In the genomic region with DNA sequence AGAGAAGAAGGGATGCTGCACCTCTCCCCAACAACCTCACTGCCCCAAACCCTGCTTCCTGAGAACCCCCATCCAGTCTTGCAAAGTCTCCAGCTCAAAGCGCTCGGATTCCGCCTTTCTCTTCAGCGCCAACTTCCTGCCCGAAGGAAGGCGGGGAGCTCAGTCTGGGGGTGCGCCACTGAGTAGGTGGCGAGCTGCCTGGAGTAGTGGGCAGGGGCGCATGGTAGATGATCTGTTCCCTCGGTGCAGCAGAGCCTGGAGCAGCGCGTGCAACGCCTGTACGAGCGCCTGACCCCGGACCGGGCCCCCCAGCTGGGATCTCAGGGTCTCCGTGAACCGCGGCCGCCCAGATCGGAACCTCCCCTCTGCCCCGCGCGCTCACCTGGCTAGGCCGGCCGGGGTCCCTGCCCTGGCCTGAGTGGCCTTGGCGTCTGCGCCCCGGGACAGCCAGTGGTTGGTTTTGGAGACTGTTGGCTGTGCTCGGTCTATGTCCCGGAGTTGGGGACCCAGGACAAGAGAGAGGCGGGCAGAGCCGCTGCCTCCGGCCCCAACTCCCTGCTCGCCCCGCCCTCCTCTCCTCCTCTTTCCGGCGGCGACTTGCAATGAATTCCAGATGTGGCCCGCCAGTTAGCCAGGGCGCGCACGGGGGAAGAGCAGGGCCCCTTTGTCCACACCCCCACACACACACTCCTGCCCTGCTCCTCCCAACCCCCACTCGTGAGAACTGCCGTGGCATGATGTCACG, we compare ENCODE assay signal across 8 mouse cellular contexts. TPM values are rescaled to one million over a fixed set of nuclear protein-coding genes. Genes with fewer than 3 reads are reported as not detected.
DNase-seq lines count a peak whose midpoint lies in the region; ATAC-seq and TF ChIP-seq lines count a peak whose summit lies in the region.

S1pr2 (minus strand) TSS at position 566 of the 745 bp plus-strand sequence.

- ATAC-seq in forebrain, embryonic 14.5 days = peak; percentile 77
- peak; percentile 74 for ATAC-seq in lung, embryonic 14.5 days (ENCODE audit: insufficient read depth)
- peak; percentile 65 for ATAC-seq in neural tube, embryonic 15.5 days (ENCODE audit: low FRiP score)

- H3K9me3 ChIP-seq in CH12.LX (replicated peaks; ENCODE audit: low read length) = no peaks in the 10 kb centered on the region
- no peaks in the 10 kb centered on the region for H3K9me3 ChIP-seq in forebrain, embryonic 14.5 days (replicated peaks; ENCODE audit: control insufficient read depth, low read length)
- no peaks in the 10 kb centered on the region for H3K9me3 ChIP-seq in lung, embryonic 14.5 days (ENCODE audit: low read depth, low read length)
- no peaks in the 10 kb centered on the region for H3K9me3 ChIP-seq in neural tube, embryonic 15.5 days (replicated peaks)

- in situ Hi-C loops in CH12.LX (cut with MboI; ENCODE audit: low pct_ligation_motif_present, low pct_unique_long_range_greater_than_20kb, low sequenced_read_pairs) = no loop called here

- no peak for TF ChIP-seq RAD21 in CH12.LX (IDR thresholded peaks at IDR 0.05; ENCODE audit: low read depth, low read length)

- H3K9ac ChIP-seq in CH12.LX (ENCODE audit: insufficient read depth, low read depth) = peak within 1 kb of the TSS; percentile 58
- H3K9ac ChIP-seq in forebrain, embryonic 14.5 days (ENCODE audit: low read length) = peak within 1 kb of the TSS; percentile 76
- peak within 1 kb of the TSS; percentile 91 for H3K9ac ChIP-seq in lung, embryonic 14.5 days
- peak within 1 kb of the TSS; percentile 85 for H3K9ac ChIP-seq in neural tube, embryonic 15.5 days (replicated peaks)

- peak within 1 kb of the TSS; percentile 74 to 79 (median 77) for H3K4me3 ChIP-seq in CH12.LX (replicated peaks in 1 of 3; ENCODE audit: low read depth in 2 of 3, low read length in 2 of 3, poor library complexity in 1 of 3)
- peak within 1 kb of the TSS; percentile 88 for H3K4me3 ChIP-seq in bone marrow, adult 2 months (replicated peaks; ENCODE audit: control insufficient read depth, low read depth, low read length)
- peak within 1 kb of the TSS; percentile 70 for H3K4me3 ChIP-seq in forebrain, embryonic 14.5 days (ENCODE audit: low read depth, low read length)
- peak within 1 kb of the TSS; percentile 95 for H3K4me3 ChIP-seq in lung, embryonic 14.5 days (ENCODE audit: low read depth, low read length)
- H3K4me3 ChIP-seq in neural tube, embryonic 15.5 days (replicated peaks) = peak within 1 kb of the TSS; percentile 80

- H3K27ac ChIP-seq in CH12.LX (ENCODE audit: insufficient read depth, low read depth) = no peak within 1 kb of the TSS
- no peak within 1 kb of the TSS for H3K27ac ChIP-seq in bone marrow, adult 2 months (ENCODE audit: control insufficient read depth, insufficient read depth, low read depth, low read length, poor library complexity)
- no peak within 1 kb of the TSS for H3K27ac ChIP-seq in forebrain, embryonic 14.5 days (ENCODE audit: low read depth, low read length)
- H3K27ac ChIP-seq in lung, embryonic 14.5 days (ENCODE audit: low read depth) = peak within 1 kb of the TSS; percentile 98
- peak within 1 kb of the TSS; percentile 80 for H3K27ac ChIP-seq in neural tube, embryonic 15.5 days (replicated peaks)

- TF ChIP-seq CTCF in CH12.LX (conservative IDR thresholded peaks at IDR 0.05 in 1 of 2, IDR thresholded peaks at IDR 0.05 in 1 of 2; ENCODE audit: low read depth in 2 of 2, low read length in 2 of 2) = no peak
- no peak for TF ChIP-seq CTCF in bone marrow, adult 2 months (IDR thresholded peaks at IDR 0.05; ENCODE audit: control insufficient read depth, insufficient read depth, low read length)
- 0 out of 2 replicates have a peak, but pooled peaks have one; percentile 11 for TF ChIP-seq CTCF in lung, embryonic 14.5 days (IDR thresholded peaks at IDR 0.05; ENCODE audit: low read depth)

- dilution Hi-C loops in CH12.LX (cut with MboI; ENCODE audit: extremely low pct_ligation_motif_present, extremely low pct_unique_long_range_greater_than_20kb, low sequenced_read_pairs) = no loop called here

- intact Hi-C loops in heart, postnatal 10 days (cut with DNase I) = no loop called here

- TF ChIP-seq EP300 in CH12.LX (IDR thresholded peaks at IDR 0.05; ENCODE audit: low read length) = peak; percentile 26; the same call in 1 of the 2 replicates

- H3K27me3 ChIP-seq in CH12.LX (replicated peaks) = peaks cover 2% of the 10 kb centered on the region
- no peaks in the 10 kb centered on the region for H3K27me3 ChIP-seq in forebrain, embryonic 14.5 days (replicated peaks; ENCODE audit: control insufficient read depth, insufficient read depth, low read length)
- no peaks in the 10 kb centered on the region for H3K27me3 ChIP-seq in lung, embryonic 14.5 days (ENCODE audit: insufficient read depth, low read length)
- H3K27me3 ChIP-seq in neural tube, embryonic 15.5 days (replicated peaks) = no peaks in the 10 kb centered on the region

- H3K4me1 ChIP-seq in CH12.LX (ENCODE audit: control insufficient read depth in 1 of 2, insufficient read depth in 2 of 2) = peaks cover 16 to 37% of the 10 kb centered on the region in 2 experiments
- H3K4me1 ChIP-seq in bone marrow, adult 2 months (ENCODE audit: control insufficient read depth, insufficient read depth, low read length) = no peaks in the 10 kb centered on the region; the same call in 1 of the 2 replicates
- H3K4me1 ChIP-seq in forebrain, embryonic 14.5 days (ENCODE audit: control insufficient read depth, insufficient read depth, low read length) = peaks cover 10% of the 10 kb centered on the region
- peaks cover 33% of the 10 kb centered on the region for H3K4me1 ChIP-seq in lung, embryonic 14.5 days (ENCODE audit: insufficient read depth)
- H3K4me1 ChIP-seq in neural tube, embryonic 15.5 days = peaks cover 46% of the 10 kb centered on the region

- peak within 1 kb of the TSS; percentile 89 for H3K4me2 ChIP-seq in CH12.LX (ENCODE audit: insufficient read depth, low read depth, poor library complexity, severe bottlenecking)
- H3K4me2 ChIP-seq in forebrain, embryonic 14.5 days (ENCODE audit: low read length) = peak within 1 kb of the TSS; percentile 97
- peak within 1 kb of the TSS; percentile 88 for H3K4me2 ChIP-seq in lung, embryonic 14.5 days
- H3K4me2 ChIP-seq in neural tube, embryonic 15.5 days = peak within 1 kb of the TSS; percentile 99

- DNase-seq in CH12.LX (ENCODE audit: extremely low read depth) = peak; percentile 60
- peak; percentile 72 for DNase-seq in forebrain, embryonic 14.5 days (ENCODE audit: low spot score)
- peak; percentile 89 to 91 for DNase-seq in heart, postnatal 10 days
- DNase-seq in kidney, postnatal 36 days = peak; percentile 74 to 87
- DNase-seq in lung, embryonic 14.5 days = peak; percentile 95
- peak; percentile 54 to 67 for DNase-seq in thymus, adult 18-20 months

- WGBS in bone marrow, adult 2 months = under 1% methylated on average over 47 of the region's 47 CpGs
- under 1% methylated on average over 43 of the region's 47 CpGs for WGBS in forebrain, embryonic 14.5 days
- under 1% methylated on average over 47 of the region's 47 CpGs for WGBS in lung, embryonic 14.5 days
- WGBS in neural tube, embryonic 15.5 days = under 1% methylated on average over 42 of the region's 47 CpGs

- no peaks in the 10 kb centered on the region for H3K79me2 ChIP-seq in CH12.LX (replicated peaks; ENCODE audit: control insufficient read depth, extremely low read depth, insufficient read depth, poor library complexity, severe bottlenecking)

- peak; percentile 41; the same call in 1 of the 2 replicates for TF ChIP-seq POLR2A in CH12.LX (IDR thresholded peaks at IDR 0.05; ENCODE audit: low read depth, low read length)
- peak; percentile 34; the same call in 1 of the 2 replicates for TF ChIP-seq POLR2A in bone marrow, adult 2 months (IDR thresholded peaks at IDR 0.05; ENCODE audit: borderline replicate concordance, control insufficient read depth, low read depth, low read length)

- H3K36me3 ChIP-seq in CH12.LX (replicated peaks in 1 of 2; ENCODE audit: control insufficient read depth in 1 of 2, insufficient read depth in 1 of 2, low read length in 1 of 2) = peaks cover 0 to 3% of the 10 kb centered on the region in 2 experiments
- no peaks in the 10 kb centered on the region for H3K36me3 ChIP-seq in forebrain, embryonic 14.5 days (ENCODE audit: control insufficient read depth, insufficient read depth, low read length)
- peaks cover under 1% of the 10 kb centered on the region; the same call in 1 of the 2 replicates for H3K36me3 ChIP-seq in lung, embryonic 14.5 days (ENCODE audit: insufficient read depth)
- H3K36me3 ChIP-seq in neural tube, embryonic 15.5 days = no peaks in the 10 kb centered on the region

TF ChIP-seq in CH12.LX, 34 proteins besides CTCF, POLR2A, EP300 and RAD21 (continues in another document):
- TF ChIP-seq ZMIZ1 (IDR thresholded peaks at IDR 0.05; ENCODE audit: low read depth, low read length) = no peak
- 0 out of 2 replicates have a peak, but pooled peaks have one; percentile 13 for TF ChIP-seq MAX (IDR thresholded peaks at IDR 0.05; ENCODE audit: low read length)
- peak; percentile 81 for TF ChIP-seq ETS1 (conservative IDR thresholded peaks at IDR 0.05; ENCODE audit: low read depth, low read length)
- no peak for TF ChIP-seq MYC (IDR thresholded peaks at IDR 0.05; ENCODE audit: low read depth, low read length)
- TF ChIP-seq SMC3 (IDR thresholded peaks at IDR 0.05; ENCODE audit: low read depth, low read length) = no peak
- TF ChIP-seq ELF1 (IDR thresholded peaks at IDR 0.05; ENCODE audit: low read depth, low read length) = no peak
- TF ChIP-seq CHD2 (IDR thresholded peaks at IDR 0.05; ENCODE audit: low read length) = peak; percentile 87
- peak; percentile 90; the same call in 1 of the 2 replicates for TF ChIP-seq GABPA (IDR thresholded peaks at IDR 0.05; ENCODE audit: insufficient replicate concordance, low read depth, low read length)
- TF ChIP-seq ZKSCAN1 (IDR thresholded peaks at IDR 0.05; ENCODE audit: borderline replicate concordance, low read depth, low read length) = no peak
- TF ChIP-seq UBTF (IDR thresholded peaks at IDR 0.05; ENCODE audit: low read depth, low read length) = no peak
- no peak for TF ChIP-seq ZNF384 (IDR thresholded peaks at IDR 0.05; ENCODE audit: low read depth, low read length)
- no peak for TF ChIP-seq JUND (conservative IDR thresholded peaks at IDR 0.05; ENCODE audit: low read depth, low read length)
- TF ChIP-seq HCFC1 (IDR thresholded peaks at IDR 0.05; ENCODE audit: low read depth, low read length) = peak; percentile 40; the same call in 1 of the 2 replicates
- TF ChIP-seq CHD1 (IDR thresholded peaks at IDR 0.05; ENCODE audit: low read depth, low read length) = no peak

RNA-seq across cellular contexts. Expression of gene S1pr2, which starts in this region (rescaled TPM):
- total RNA-seq in CH12.LX (2012; rRNA removed) = 1.6 and 2.0 TPM in 2 replicates
- 0.84 and 1.3 TPM in 2 replicates for total RNA-seq in CH12.LX (2014; rRNA removed)
- 1.4 and 3.2 TPM in 2 replicates for polyA plus RNA-seq in CH12.LX (2012; ENCODE audit: insufficient read length, low read depth)
- polyA plus RNA-seq in bone marrow, adult 2 months (2011; ENCODE audit: insufficient read depth, insufficient read length, low replicate concordance, missing spikeins) = 0.84 and 2.2 TPM in 2 replicates
- 5.9 and 7.8 TPM in 2 replicates for polyA plus RNA-seq in forebrain, embryonic 14.5 days (2014; fragmentation: Nextera tagmentation; extraction: Ambion mirVana)
- total RNA-seq in heart, postnatal 10 days (2021) = 10 to 100 TPM; 10.2 to 11.0 TPM
- polyA plus RNA-seq in lung, embryonic 14.5 days (2014; fragmentation: Nextera tagmentation; extraction: Ambion mirVana) = 58.0 and 62.3 TPM in 2 replicates
- 8.8 and 17.9 TPM in 2 replicates for polyA plus RNA-seq in neural tube, embryonic 15.5 days (2015; fragmentation: Nextera tagmentation; extraction: Ambion mirVana)

Comparison
In these comparisons a context has a peak if more than half of its experiments do, and no peak if none do; other contexts are left out.
1. H3K27ac ChIP-seq: peak in lung, embryonic 14.5 days (single experiment) and neural tube, embryonic 15.5 days (single experiment); none in CH12.LX (single experiment), bone marrow, adult 2 months (single experiment) and forebrain, embryonic 14.5 days (single experiment).
2. Peak in every context shown above with its lines, with median percentiles within 50 percentile points of each other: DNase-seq, H3K4me2 ChIP-seq, H3K4me3 ChIP-seq, H3K9ac ChIP-seq and ATAC-seq.